Mouse (Mus musculus): Measurements from ENCODE around the gene Tnfaip1.

- TF ChIP-seq POLR2A (IDR thresholded peaks at IDR 0.05; ENCODE audit: extremely low read depth, insufficient read depth, low read length) (no peak), CTCF (IDR thresholded peaks at IDR 0.05; ENCODE audit: extremely low read depth, insufficient read depth, low read length) (no peak)
Observed at GRCm38 (mm10) chr11:78574975-78575374, 38.8 kb upstream of the Tnfaip1 start.
